In the genomic region with DNA sequence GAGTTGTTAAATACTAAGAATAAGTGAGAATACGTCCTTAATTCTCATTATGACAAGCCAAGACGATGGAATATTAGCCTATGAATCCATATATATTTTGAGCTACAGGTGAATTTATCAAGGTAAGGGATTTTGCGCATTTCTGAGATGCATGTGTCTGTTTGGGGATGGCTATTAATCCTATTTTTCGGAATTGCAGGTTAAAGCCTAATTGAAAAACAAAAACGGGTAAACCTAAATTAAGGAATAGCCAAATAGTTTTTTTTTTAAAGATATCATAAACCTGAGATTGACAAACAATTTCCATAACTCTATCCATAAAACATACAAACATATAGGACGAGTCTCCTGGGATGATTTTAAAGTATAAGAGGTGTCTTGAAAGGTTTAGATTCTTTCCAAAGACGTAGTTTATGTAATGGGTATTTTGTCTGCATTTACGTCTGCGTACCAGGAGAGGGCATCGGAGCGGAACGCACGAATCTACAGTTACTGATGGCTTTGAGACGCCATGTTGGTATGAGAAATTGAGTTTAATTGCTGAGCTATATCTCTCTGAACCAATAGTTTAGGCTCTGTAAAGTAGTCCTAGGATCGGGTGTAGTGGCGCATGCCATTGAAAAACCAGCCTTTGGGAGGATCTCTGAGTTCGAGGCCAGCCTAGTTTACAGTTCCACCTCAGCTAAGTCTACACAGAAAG, we compare ENCODE assay signal across 7 mouse cellular contexts. TPM values are rescaled to one million over a fixed set of nuclear protein-coding genes. Genes with fewer than 3 reads are reported as not detected.
DNase-seq lines count a peak whose midpoint lies in the region; TF ChIP-seq lines count a peak whose summit lies in the region.

No protein-coding gene starts in this region.

- WGBS in macrophage (ENCODE audit: missing documents) = 5% methylated on average over 17 of the region's 17 CpGs

- no peaks in the 10 kb centered on the region for H3K79me2 ChIP-seq in macrophage (ENCODE audit: inconsistent target)

- peak; percentile 72 for TF ChIP-seq CTCF in left cerebral cortex, adult 2 months (IDR thresholded peaks at IDR 0.05)

- intact Hi-C loops in left cerebral cortex, adult 2 months (cut with DNase I) = loop anchor here (2.0 kb wide), 1 partner anchor 81 kb away; no protein-coding TSS in a partner anchor

- DNase-seq in T-cell, adult 2 months (ENCODE audit: low spot score) = peak; percentile 76
- DNase-seq in cerebellum, postnatal 10 days = peak; percentile 67 to 74
- DNase-seq in frontal cortex, postnatal 14 days (ENCODE audit: low spot score in 2 of 2) = peak; percentile 19 to 37
- peak; percentile 61 for DNase-seq in hindlimb bud, embryonic 11.5 days (ENCODE audit: extremely low spot score, low read depth, low spot score)
- peak; percentile 38 to 61 for DNase-seq in left cerebral cortex, adult 2 months (ENCODE audit: extremely low spot score in 1 of 2, low spot score in 2 of 2)
- peak; percentile 75 to 84 for DNase-seq in right cerebral cortex, postnatal 10 days (ENCODE audit: low spot score in 2 of 2)

- no peaks in the 10 kb centered on the region for H3K36me3 ChIP-seq in macrophage (ENCODE audit: inconsistent target)

- H3K27ac ChIP-seq in left cerebral cortex, adult 2 months = peak overlapping the region; percentile 80
- H3K27ac ChIP-seq in macrophage = peak overlapping the region; percentile 86

- peak overlapping the region; percentile 81 for H3K4me3 ChIP-seq in left cerebral cortex, adult 2 months
- peak overlapping the region; percentile 54 for H3K4me3 ChIP-seq in macrophage (ENCODE audit: inconsistent target)

RNA-seq across cellular contexts. Expression of a gene that starts 4.8 kb away (rescaled TPM):
- 100 to 1,000 TPM; 170 to 185 TPM for total RNA-seq in left cerebral cortex, adult 2 months (2021)
- 100 to 1,000 TPM; 126 to 282 (median 203) TPM for total RNA-seq in macrophage (2018; cell fraction: chromatin; rRNA removed)
- 100 to 1,000 TPM; 131 to 253 (median 177) TPM for total RNA-seq in macrophage (2018; cell fraction: cytosol; rRNA removed)
- total RNA-seq in macrophage (2018; cell fraction: nucleus; rRNA removed) = 100 to 1,000 TPM; 100 to 256 (median 165) TPM
- 163 to 269 TPM (median 248 TPM) in 3 replicates for polyA plus RNA-seq in macrophage (2018)

RNA-seq across cellular contexts. Expression of a gene that starts 32.0 kb away (rescaled TPM):
- total RNA-seq in left cerebral cortex, adult 2 months (2021) = 100 to 1,000 TPM; 138 to 163 TPM
- total RNA-seq in macrophage (2018; cell fraction: chromatin; rRNA removed) = 10 to 100 TPM; 23.9 to 69.5 (median 50.5) TPM
- total RNA-seq in macrophage (2018; cell fraction: cytosol; rRNA removed) = 10 to 100 TPM; 34.9 to 63.7 (median 44.0) TPM
- 10 to 100 TPM; 22.7 to 52.6 (median 32.3) TPM for total RNA-seq in macrophage (2018; cell fraction: nucleus; rRNA removed)
- polyA plus RNA-seq in macrophage (2018) = 26.4 to 54.8 TPM (median 53.4 TPM) in 3 replicates

RNA-seq across cellular contexts. Expression of a gene that starts 46.2 kb away (rescaled TPM):
- total RNA-seq in left cerebral cortex, adult 2 months (2021) = 10 to 100 TPM; 35.2 to 36.4 TPM
- total RNA-seq in macrophage (2018; cell fraction: chromatin; rRNA removed) = 100 to 1,000 TPM in 25 of 26 experiments, 10 to 100 TPM in 1; 89.8 to 317 (median 227) TPM
- 10 to 100 TPM; 11.7 to 39.1 (median 31.2) TPM for total RNA-seq in macrophage (2018; cell fraction: cytosol; rRNA removed)
- 100 to 1,000 TPM in 7 of 26 experiments, 10 to 100 TPM in 19; 46.9 to 144 (median 92.7) TPM for total RNA-seq in macrophage (2018; cell fraction: nucleus; rRNA removed)
- polyA plus RNA-seq in macrophage (2018) = 17.8 to 50.5 TPM (median 26.8 TPM) in 3 replicates

Comparison
In these comparisons a context has a peak if more than half of its experiments do, and no peak if none do; other contexts are left out.
1. Peak in every context shown above with its lines: DNase-seq, H3K4me3 ChIP-seq and H3K27ac ChIP-seq.
2. DNase-seq: peak in every context shown above with its lines; median percentile 80 in right cerebral cortex, postnatal 10 days; 76 in T-cell, adult 2 months; 70 in cerebellum, postnatal 10 days; 61 in hindlimb bud, embryonic 11.5 days; 50 in left cerebral cortex, adult 2 months; 28 in frontal cortex, postnatal 14 days.